Mouse (Mus musculus): ENCODE data around the gene Gm10428. TPM values are rescaled to one million over a fixed set of nuclear protein-coding genes. Genes with fewer than 3 reads are reported as not detected.

Gene Gm10428
- total RNA-seq, 2 experiments from 2014 or later, result not detected

DNA sequence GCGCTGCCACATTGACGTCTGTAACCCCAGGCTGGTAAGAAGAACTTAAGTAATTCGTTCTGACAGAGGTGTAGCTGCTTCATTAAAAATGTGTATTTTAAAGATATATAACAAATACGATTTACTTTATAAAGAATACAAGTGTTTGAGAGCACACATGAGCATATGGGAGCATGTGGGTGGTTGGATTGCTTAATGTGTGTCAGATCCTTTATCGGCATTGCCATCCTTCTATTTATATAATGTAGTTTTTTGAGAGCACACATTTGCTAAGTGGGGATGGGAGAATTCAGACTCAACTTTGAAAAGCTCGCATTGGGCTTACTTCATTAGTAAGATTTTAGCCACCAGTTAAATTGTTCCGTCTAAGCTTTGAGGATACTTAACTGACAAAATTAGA lies 23.6 kb downstream of the Gm10428 start:
- DNase-seq (ENCODE audit: low spot score in 2 of 2), result no peak

DNA sequence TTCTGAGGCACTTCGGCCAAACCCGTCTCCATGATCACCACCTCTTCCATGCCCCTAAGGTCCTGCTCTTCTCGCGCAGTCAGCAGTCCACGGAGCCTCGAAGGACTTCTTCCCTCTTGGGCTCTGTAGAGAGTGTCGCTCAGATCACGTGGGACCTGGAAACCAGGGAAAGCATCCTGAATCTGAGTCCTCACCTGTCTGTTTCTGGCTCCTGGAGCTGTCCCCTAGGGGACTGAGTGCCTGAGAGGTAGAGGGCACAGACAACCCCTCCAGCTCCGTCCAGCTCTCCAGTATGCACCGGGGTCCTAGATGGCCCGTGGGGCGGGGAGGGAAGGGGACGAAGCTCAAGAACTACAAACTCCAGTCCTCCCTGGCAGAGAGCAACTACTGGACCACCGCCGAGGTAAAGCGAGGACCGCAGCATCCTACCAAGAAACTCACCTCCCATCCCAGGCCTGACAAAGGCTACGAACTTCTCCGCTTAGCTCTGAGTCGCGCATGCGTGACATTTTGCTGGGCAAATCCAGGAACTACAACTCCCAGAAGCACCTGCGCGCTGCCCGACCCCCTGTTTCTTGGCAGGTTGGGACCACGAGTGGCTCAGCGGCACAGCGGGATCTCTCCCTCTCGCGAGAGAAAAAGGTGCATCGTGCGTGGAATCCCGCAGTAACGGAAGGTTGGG lies 36.2 kb downstream of the Gm10428 start, which contains the start of gene Zfp286:
TSS of gene Zfp286 (minus strand) at position 528 of the 682 bp plus-strand sequence.
- DNase-seq (ENCODE audit: low spot score in 2 of 2), result peak; percentile 46 to 65

DNA sequence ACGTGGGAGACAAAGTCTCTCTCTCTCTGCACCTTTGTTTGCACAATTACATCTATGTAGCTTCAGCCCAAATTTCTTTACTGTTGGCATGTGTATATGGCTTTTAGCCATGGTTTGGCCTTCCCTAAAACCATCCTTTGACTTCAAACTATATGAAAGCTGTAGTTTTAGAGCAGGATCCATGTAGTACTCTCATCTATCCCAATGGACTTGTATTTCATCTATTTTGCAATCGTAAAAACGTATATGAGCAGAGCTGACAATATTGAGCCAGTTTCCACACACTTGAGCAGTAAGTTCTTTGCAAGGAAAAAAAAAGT lies 36.7 kb downstream of the Gm10428 start:
- no peak for DNase-seq (ENCODE audit: low spot score in 2 of 2)

Other genes starting within 250 kb of the Gm10428 start
- gene Cenpv, start 213.8 kb upstream of the Gm10428 start, total RNA-seq (2021), result 10 to 100 TPM; 32.0 to 33.1 TPM
- gene Ubb, start 201.9 kb upstream of the Gm10428 start, total RNA-seq (2021), result 1,000 to 10,000 TPM; 1,040 to 1,434 TPM
- gene Trpv2, start 178.6 kb upstream of the Gm10428 start, total RNA-seq (2021), result 1 to 10 TPM; 3.4 to 7.2 TPM
- 10 to 100 TPM; 13.9 to 23.5 TPM for gene Lrrc75a, start 104.6 kb upstream of the Gm10428 start, total RNA-seq (2021)
- 10 to 100 TPM; 26.5 to 36.7 TPM for gene Mmgt2, start 104.4 kb upstream of the Gm10428 start, total RNA-seq (2021)
- 1 to 10 TPM; 2.9 to 3.9 TPM for gene Zfp287, start 21.2 kb upstream of the Gm10428 start, total RNA-seq (2021)
- gene Zfp286, start 36.4 kb downstream of the Gm10428 start, total RNA-seq (2021), result 1 to 10 TPM; 2.0 to 2.5 TPM
- gene Trim16, start 67.1 kb downstream of the Gm10428 start, total RNA-seq (2021), result 1 to 10 TPM; 6.4 to 9.8 TPM
- 1 to 10 TPM in 1 of 2 experiments, under 1 TPM in 1; 0.76 to 1.4 TPM for gene Fbxw10, start 94.0 kb downstream of the Gm10428 start, total RNA-seq (2021)
- 10 to 100 TPM; 40.1 to 55.9 TPM for gene Tvp23b, start 126.4 kb downstream of the Gm10428 start, total RNA-seq (2021)
- gene Cdrt4, start 198.1 kb downstream of the Gm10428 start, total RNA-seq (2021), result not detected

Data from adrenal gland, adult 18-20 months (tissue).